Mouse (Mus musculus) midbrain, embryonic 15.5 days (tissue): ENCODE measurements around the gene Pogz. TPM values are rescaled to one million over a fixed set of nuclear protein-coding genes. Genes with fewer than 3 reads are reported as not detected.
A peak's percentile ranks its signal among the peaks of the same experiment; 100 is the strongest.

ENCODE experiments used
- ATAC-seq: fragments of 200-750 bp; cut with Nextera tagmentation; replicated peaks from 2 replicates; pipeline ENCODE4 v1.8.0; 2017; ENCODE audit warnings: moderate TSS enrichment
- H3K27ac ChIP-seq: fragments of 300-500 bp; sonication (generic); 2 replicates; pipeline ENCODE4 v1.5.1; 2015; ENCODE audit warnings: mild to moderate bottlenecking, inconsistent platforms
- H3K27me3 ChIP-seq: fragments of 300-500 bp; sonication (generic); replicated peaks from 2 replicates; pipeline ENCODE4 v1.6.1; 2015; ENCODE audit warnings: inconsistent platforms
- H3K36me3 ChIP-seq: fragments of 300-500 bp; sonication (generic); replicated peaks from 2 replicates; pipeline ENCODE4 v1.6.1; 2015; ENCODE audit warnings: inconsistent platforms
- H3K4me1 ChIP-seq: fragments of 300-500 bp; sonication (generic); 2 replicates; pipeline ENCODE4 v1.6.1; 2015; ENCODE audit warnings: inconsistent platforms
- H3K4me2 ChIP-seq: fragments of 300-500 bp; sonication (generic); 2 replicates; pipeline ENCODE4 v1.6.1; 2015; ENCODE audit warnings: inconsistent platforms, mild to moderate bottlenecking, moderate library complexity
- H3K4me3 ChIP-seq: fragments of 300-500 bp; sonication (generic); 2 replicates; pipeline ENCODE4 v1.5.1; 2015; ENCODE audit warnings: mild to moderate bottlenecking, inconsistent platforms
- H3K9ac ChIP-seq: fragments of 300-500 bp; sonication (generic); 2 replicates; pipeline ENCODE4 v1.6.1; 2015; ENCODE audit warnings: mild to moderate bottlenecking, inconsistent platforms
- H3K9me3 ChIP-seq: fragments of 300-500 bp; sonication (generic); 2 replicates; pipeline ENCODE4 v1.6.1; 2016; ENCODE audit warnings: inconsistent platforms
- WGBS: fragments of 180-500 bp; shearing (Covaris S2); methylation state at CpG from one replicate; pipeline ENCODE4 v1.1.7; 2015; ENCODE audit warnings: mixed read lengths; 5-methylcytosine and 5-hydroxymethylcytosine counted together
- polyA plus RNA-seq: library from polyadenylated mRNA; unstranded; fragments of >200 nt; fragmentation: Nextera tagmentation; extraction: Ambion mirVana; gene quantifications from 2 replicates; pipeline ENCODE4 v1.2.1, GENCODE M21; 2015

Pogz gene
- polyA plus RNA-seq: 25.9 and 27.5 TPM in 2 replicates

DNA sequence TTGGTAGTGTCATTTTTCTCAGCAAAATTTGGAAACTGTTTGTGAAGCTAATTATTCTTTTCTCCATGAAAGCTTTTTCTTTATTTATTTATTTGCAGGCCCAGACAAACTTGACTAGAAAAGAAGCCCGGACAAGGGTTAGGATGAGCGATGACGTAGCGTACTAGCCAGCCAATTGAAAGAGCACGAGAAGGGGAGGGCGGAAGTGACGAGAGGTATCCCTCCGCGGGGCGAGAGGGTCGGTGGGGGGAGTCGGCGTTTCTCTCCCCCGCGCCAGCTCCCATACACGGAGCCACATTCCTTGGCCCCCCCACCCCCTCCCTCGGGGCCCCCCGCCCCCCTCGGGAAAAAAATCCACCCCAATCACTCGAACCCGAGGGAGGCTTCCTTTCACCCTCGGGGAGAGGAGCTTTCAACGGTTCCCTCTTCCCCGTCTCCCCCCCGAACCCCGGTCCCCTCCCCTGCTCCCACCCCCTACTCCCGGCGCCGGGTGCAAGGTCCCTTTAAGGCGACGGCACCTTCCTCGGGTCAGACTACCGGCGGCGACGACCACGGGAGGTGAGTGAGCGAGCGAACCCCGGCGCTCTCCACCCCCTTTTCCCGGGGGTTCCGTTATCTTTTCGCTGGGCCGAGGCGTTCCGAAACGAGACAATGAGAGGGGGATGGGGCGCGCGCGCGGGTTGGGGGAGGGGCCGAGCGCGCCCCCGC lies at the start of gene Pogz:
Gene Pogz, plus strand, starts transcription at position 385 of the 708 bp plus-strand sequence.
- H3K27ac ChIP-seq: peak within 1 kb of the TSS; percentile 99
- H3K9me3 ChIP-seq: no peaks in the 10 kb centered on the region
- peak within 1 kb of the TSS; percentile 77 for H3K4me2 ChIP-seq
- under 1% methylated on average over 47 of the region's 57 CpGs for WGBS
- H3K36me3 ChIP-seq: no peaks in the 10 kb centered on the region
- H3K27me3 ChIP-seq: no peaks in the 10 kb centered on the region
- peak within 1 kb of the TSS; percentile 77 for H3K9ac ChIP-seq
- H3K4me3 ChIP-seq: peak within 1 kb of the TSS; percentile 66
- ATAC-seq: peak; percentile 94
- peaks cover 24% of the 10 kb centered on the region for H3K4me1 ChIP-seq

DNA sequence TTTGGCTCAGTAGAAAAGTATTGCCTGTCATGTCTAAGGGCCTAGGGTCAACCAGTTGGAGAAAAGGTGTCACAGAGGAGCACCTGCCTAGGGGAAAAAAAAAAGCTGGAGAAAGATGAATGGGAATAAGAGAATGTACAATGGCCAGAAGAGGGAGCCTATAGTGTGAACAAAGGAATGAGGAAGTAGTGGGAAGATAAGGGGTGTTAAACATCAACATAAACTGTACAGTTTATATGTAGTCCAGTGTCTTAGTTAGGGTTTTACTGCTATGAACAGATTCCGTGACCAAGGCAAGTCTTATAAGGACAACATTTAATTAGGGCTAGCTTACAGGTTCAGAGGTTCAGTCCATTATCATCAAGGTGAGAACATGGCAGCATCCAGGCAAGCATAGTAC lies 48.3 kb upstream of the Pogz start:
- Histone ChIP-seq H3K27me3 (no peaks in the 10 kb centered on the region), H3K9ac (no peak overlapping the region), H3K4me2 (no peak overlapping the region), H3K36me3 (no peaks in the 10 kb centered on the region), H3K4me3 (no peak overlapping the region), H3K27ac (no peak overlapping the region), H3K9me3 (no peaks in the 10 kb centered on the region), H3K4me1 (peaks cover 25% of the 10 kb centered on the region)
- no peak for ATAC-seq
- 93% methylated on average over 1 of the region's 1 CpGs for WGBS

- Histone ChIP-seq H3K4me2 (no peak overlapping the region), H3K4me1 (peaks cover 20% of the 10 kb centered on the region), H3K27ac (no peak overlapping the region), H3K36me3 (no peaks in the 10 kb centered on the region), H3K27me3 (no peaks in the 10 kb centered on the region), H3K4me3 (no peak overlapping the region), H3K9me3 (no peaks in the 10 kb centered on the region), H3K9ac (no peak overlapping the region)
- WGBS: 83% methylated on average over 2 of the region's 2 CpGs
- ATAC-seq: no peak
Observed at GRCm38 (mm10) chr3:94789516-94789915, 47.9 kb upstream of the Pogz start.

GRCm38 (mm10) chr3:94792258-94792657 lies 45.1 kb upstream of the Pogz start:
- Histone ChIP-seq H3K36me3 (no peaks in the 10 kb centered on the region), H3K27ac (no peak overlapping the region), H3K27me3 (no peaks in the 10 kb centered on the region), H3K4me3 (no peak overlapping the region), H3K9ac (no peak overlapping the region), H3K9me3 (no peaks in the 10 kb centered on the region), H3K4me1 (0 out of 2 replicates have a peak, but pooled peaks cover 8% of the 10 kb centered on the region), H3K4me2 (no peak overlapping the region)
- WGBS: 85% methylated on average over 2 of the region's 2 CpGs
- ATAC-seq: no peak

GRCm38 (mm10) chr3:94793672-94794071 lies 43.7 kb upstream of the Pogz start:
- WGBS: 95% methylated on average over 2 of the region's 2 CpGs
- Histone ChIP-seq H3K27ac (no peak overlapping the region), H3K36me3 (no peaks in the 10 kb centered on the region), H3K4me1 (no peaks in the 10 kb centered on the region), H3K4me3 (no peak overlapping the region), H3K9ac (no peak overlapping the region), H3K27me3 (no peaks in the 10 kb centered on the region), H3K9me3 (no peaks in the 10 kb centered on the region), H3K4me2 (no peak overlapping the region)
- no peak for ATAC-seq

DNA sequence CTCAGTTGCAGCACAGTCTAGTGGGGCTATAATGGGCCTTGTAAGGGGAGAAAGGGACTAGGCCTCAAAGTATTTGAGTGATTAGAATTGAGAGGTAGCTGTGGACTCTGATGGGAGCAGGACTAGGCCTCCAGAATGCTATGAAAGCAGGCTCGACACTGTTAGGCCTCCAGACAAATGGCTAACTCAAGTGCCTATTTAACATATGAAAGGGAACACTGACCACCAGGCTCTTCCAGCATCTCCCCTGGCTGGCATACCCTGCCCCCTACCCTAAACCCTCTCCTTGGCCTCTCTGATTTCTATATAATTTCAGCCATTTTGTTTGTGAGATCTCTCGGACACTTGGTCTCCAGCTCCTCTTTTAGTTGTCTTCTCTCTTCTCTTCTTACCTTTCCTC lies 43.0 kb upstream of the Pogz start:
- no peaks in the 10 kb centered on the region for H3K27me3 ChIP-seq
- H3K4me1 ChIP-seq: no peaks in the 10 kb centered on the region
- 43% methylated on average over 2 of the region's 2 CpGs for WGBS
- no peak for ATAC-seq
- H3K27ac ChIP-seq: no peak overlapping the region
- no peak overlapping the region for H3K4me2 ChIP-seq
- no peaks in the 10 kb centered on the region for H3K36me3 ChIP-seq
- H3K4me3 ChIP-seq: no peak overlapping the region
- no peak overlapping the region for H3K9ac ChIP-seq
- no peaks in the 10 kb centered on the region for H3K9me3 ChIP-seq

DNA sequence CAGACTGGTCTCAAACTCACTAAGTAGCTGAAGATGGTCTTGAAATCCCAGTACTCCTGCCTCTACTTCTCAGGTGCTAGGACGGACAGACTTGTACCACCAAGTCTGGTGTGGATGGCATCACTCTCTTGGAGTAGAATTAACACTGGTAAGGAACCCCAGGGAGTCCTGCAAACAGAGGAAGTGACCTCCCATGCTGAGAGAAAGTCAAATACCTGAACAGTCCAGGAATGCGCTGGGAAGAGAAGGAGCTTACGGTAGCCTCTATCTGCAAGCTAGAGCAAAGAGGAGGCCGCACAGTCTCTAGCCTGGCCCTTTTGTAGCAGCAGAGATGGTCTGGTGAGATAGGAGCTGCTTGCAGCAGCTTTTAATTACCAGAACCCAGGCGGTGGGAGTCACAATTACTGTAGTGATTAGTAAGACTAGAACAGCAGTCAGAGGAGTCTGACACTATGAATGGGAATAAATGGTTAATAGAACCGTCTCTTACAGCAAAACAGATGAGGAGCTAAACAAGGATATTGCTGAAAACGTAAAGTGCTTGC lies 41.7 kb upstream of the Pogz start:
- no peak overlapping the region for H3K9ac ChIP-seq
- no peak overlapping the region for H3K4me2 ChIP-seq
- ATAC-seq: no peak
- no peaks in the 10 kb centered on the region for H3K9me3 ChIP-seq
- H3K4me3 ChIP-seq: no peak overlapping the region
- WGBS: 54% methylated on average over 7 of the region's 7 CpGs
- no peak overlapping the region for H3K27ac ChIP-seq
- no peaks in the 10 kb centered on the region for H3K36me3 ChIP-seq
- H3K4me1 ChIP-seq: no peaks in the 10 kb centered on the region
- no peaks in the 10 kb centered on the region for H3K27me3 ChIP-seq

DNA sequence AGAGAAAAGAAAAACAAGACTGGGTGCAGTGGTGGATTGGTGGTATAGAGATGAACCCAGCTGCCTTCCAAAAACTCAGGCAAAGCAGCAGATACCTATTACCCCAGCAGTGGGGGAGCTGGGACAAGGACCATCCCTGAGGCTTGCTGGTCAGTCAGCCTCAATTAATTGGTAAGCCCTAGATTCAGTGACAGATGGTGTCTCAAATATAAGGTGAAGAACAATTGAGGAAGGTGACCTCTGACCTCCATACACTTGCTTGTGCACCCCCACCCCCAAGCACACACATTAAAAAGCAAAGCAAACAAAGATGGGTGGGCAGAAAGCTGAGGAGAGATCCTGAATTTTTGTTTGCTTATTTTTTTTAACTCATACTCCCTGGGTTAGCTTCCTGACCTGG lies 41.2 kb upstream of the Pogz start:
- Histone ChIP-seq H3K4me2 (no peak overlapping the region), H3K4me1 (no peaks in the 10 kb centered on the region), H3K9me3 (no peaks in the 10 kb centered on the region), H3K36me3 (no peaks in the 10 kb centered on the region), H3K4me3 (no peak overlapping the region), H3K27ac (no peak overlapping the region), H3K9ac (no peak overlapping the region), H3K27me3 (no peaks in the 10 kb centered on the region)
- no peak for ATAC-seq

DNA sequence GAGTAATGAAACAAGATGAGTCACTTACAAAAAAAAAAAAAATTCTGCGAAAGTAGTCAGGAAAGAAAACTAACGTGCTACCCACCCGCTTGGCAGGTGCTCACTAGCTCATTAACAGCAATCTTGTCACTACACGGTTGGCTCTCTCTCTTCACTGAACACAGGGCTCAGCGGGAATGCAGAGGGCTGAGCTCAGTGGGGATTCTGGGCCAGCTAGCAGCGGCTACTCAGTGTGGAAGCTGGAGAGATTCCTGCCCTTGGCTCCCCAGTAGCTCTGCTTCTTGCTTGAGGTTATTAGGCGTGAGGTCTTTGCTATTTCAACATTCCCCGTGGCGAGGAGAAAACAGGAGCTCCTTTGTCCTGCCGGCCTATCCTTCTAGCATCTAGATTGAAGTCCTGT lies 33.2 kb upstream of the Pogz start:
- Histone ChIP-seq H3K27me3 (no peaks in the 10 kb centered on the region), H3K4me2 (peak overlapping the region; percentile 27), H3K4me3 (no peak overlapping the region), H3K36me3 (no peaks in the 10 kb centered on the region), H3K9ac (no peak overlapping the region), H3K27ac (0 out of 2 replicates have a peak overlapping the region, but pooled peaks have one; percentile 35), H3K4me1 (peaks cover 3% of the 10 kb centered on the region; the same call in 1 of the 2 replicates), H3K9me3 (no peaks in the 10 kb centered on the region)
- ATAC-seq: no peak
- WGBS: 5% methylated on average over 10 of the region's 10 CpGs

DNA sequence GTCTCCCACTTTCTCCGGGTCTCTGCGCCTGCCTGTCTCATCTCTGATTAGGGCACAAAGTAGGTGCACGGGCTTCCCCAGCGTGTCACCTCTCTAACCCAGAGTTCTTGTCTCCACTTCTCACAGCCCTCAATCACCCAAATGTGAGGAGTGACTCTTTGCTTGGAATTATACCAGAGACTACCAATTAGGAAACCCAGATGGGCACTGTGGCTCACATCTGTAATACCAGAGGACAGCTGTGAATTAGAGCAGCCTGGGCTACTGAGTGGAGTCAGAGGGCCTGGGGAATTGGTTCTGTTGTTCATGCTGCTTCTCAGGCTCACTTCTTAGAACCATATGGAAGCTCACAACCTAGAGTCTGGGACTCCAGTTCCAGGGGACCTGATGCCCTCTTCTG lies 32.4 kb upstream of the Pogz start:
- Histone ChIP-seq H3K27me3 (no peaks in the 10 kb centered on the region), H3K36me3 (no peaks in the 10 kb centered on the region), H3K4me3 (no peak overlapping the region), H3K4me2 (no peak overlapping the region), H3K9me3 (no peaks in the 10 kb centered on the region), H3K27ac (no peak overlapping the region), H3K9ac (no peak overlapping the region), H3K4me1 (peaks cover 3% of the 10 kb centered on the region; the same call in 1 of the 2 replicates)
- no peak for ATAC-seq
- WGBS: 78% methylated on average over 4 of the region's 4 CpGs

DNA sequence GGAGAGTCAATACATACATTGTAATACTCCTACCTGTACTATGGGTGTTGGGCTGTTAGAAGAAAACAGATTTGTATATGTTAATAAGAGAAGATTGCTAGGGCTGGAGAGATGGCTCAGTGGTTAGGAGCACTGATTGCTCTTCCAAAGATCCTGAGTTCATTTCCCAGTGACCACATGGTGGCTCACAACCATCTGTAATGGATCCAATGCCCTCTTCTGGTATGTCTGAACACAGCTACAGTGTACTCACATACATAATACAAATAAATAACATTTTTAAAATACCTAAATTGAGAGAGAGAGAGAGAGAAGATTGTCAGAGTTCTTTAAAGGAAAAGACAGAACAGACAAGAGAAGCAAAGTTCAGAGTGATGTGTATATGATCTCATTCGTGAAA lies 29.1 kb upstream of the Pogz start:
- WGBS: 89% methylated on average over 1 of the region's 1 CpGs
- Histone ChIP-seq H3K9ac (no peak overlapping the region), H3K4me1 (peaks cover 3% of the 10 kb centered on the region; the same call in 1 of the 2 replicates), H3K27ac (no peak overlapping the region), H3K4me3 (no peak overlapping the region), H3K9me3 (no peaks in the 10 kb centered on the region), H3K4me2 (no peak overlapping the region), H3K36me3 (no peaks in the 10 kb centered on the region), H3K27me3 (no peaks in the 10 kb centered on the region)
- no peak for ATAC-seq

- Histone ChIP-seq H3K4me3 (no peak overlapping the region), H3K4me2 (no peak overlapping the region), H3K36me3 (no peaks in the 10 kb centered on the region), H3K4me1 (no peaks in the 10 kb centered on the region), H3K9ac (no peak overlapping the region), H3K9me3 (no peaks in the 10 kb centered on the region), H3K27ac (no peak overlapping the region), H3K27me3 (no peaks in the 10 kb centered on the region)
- ATAC-seq: no peak
- 19% methylated on average over 4 of the region's 4 CpGs for WGBS
Observed at GRCm38 (mm10) chr3:94811628-94812027, 25.7 kb upstream of the Pogz start.

GRCm38 (mm10) chr3:94813651-94814050 lies 23.7 kb upstream of the Pogz start:
- Histone ChIP-seq H3K36me3 (no peaks in the 10 kb centered on the region), H3K4me1 (no peaks in the 10 kb centered on the region), H3K9me3 (no peaks in the 10 kb centered on the region), H3K4me2 (no peak overlapping the region), H3K27ac (no peak overlapping the region), H3K27me3 (no peaks in the 10 kb centered on the region), H3K9ac (no peak overlapping the region), H3K4me3 (no peak overlapping the region)
- 96% methylated on average over 3 of the region's 3 CpGs for WGBS
- ATAC-seq: no peak
